Mouse (Mus musculus) lung, embryonic 16.5 days (tissue): ENCODE data around the gene Itpr1. TPM values are rescaled to one million over a fixed set of nuclear protein-coding genes. Genes with fewer than 3 reads are reported as not detected.
"Not testable (repeated sequence)": the region's sequence is repeated elsewhere in the genome, so short reads cannot be mapped to it uniquely, and the experiment has no call there.

ENCODE experiments used
- ATAC-seq: fragments of 200-750 bp; cut with Nextera tagmentation; 2 replicates; pipeline ENCODE4 v1.8.0; 2017; ENCODE audit warnings: low read depth, mild to moderate bottlenecking, moderate library complexity
- H3K27ac ChIP-seq: fragments of 300-500 bp; sonication (generic); 2 replicates; pipeline ENCODE4 v1.5.1; 2014; ENCODE audit warnings: mild to moderate bottlenecking, control low read depth, low read length
- H3K27me3 ChIP-seq: fragments of 300-500 bp; sonication (generic); 2 replicates; pipeline ENCODE4 v1.6.1; 2014; ENCODE audit warnings: low read depth, low read length, mixed read lengths; ENCODE audit not compliant: control insufficient read depth, insufficient read depth
- H3K36me3 ChIP-seq: fragments of 300-500 bp; sonication (generic); 2 replicates; pipeline ENCODE4 v1.6.1; 2014; ENCODE audit warnings: low read length; ENCODE audit not compliant: control insufficient read depth, insufficient read depth
- H3K4me1 ChIP-seq: fragments of 300-500 bp; sonication (generic); replicated peaks from 2 replicates; pipeline ENCODE4 v1.6.1; 2014; ENCODE audit warnings: low read length, mixed read lengths; ENCODE audit not compliant: control insufficient read depth, insufficient read depth
- H3K4me2 ChIP-seq: fragments of 300-500 bp; sonication (generic); 2 replicates; pipeline ENCODE4 v1.6.1; 2014; ENCODE audit warnings: low read depth, low read length, control low read depth
- H3K4me3 ChIP-seq: fragments of 300-500 bp; sonication (generic); 2 replicates; pipeline ENCODE4 v1.5.1; 2014; ENCODE audit warnings: mild to moderate bottlenecking, low read length, control low read depth
- H3K9ac ChIP-seq: fragments of 300-500 bp; sonication (generic); 2 replicates; pipeline ENCODE4 v1.6.1; 2014; ENCODE audit warnings: low read length, control low read depth
- H3K9me3 ChIP-seq: fragments of 300-500 bp; sonication (generic); 2 replicates; pipeline ENCODE4 v1.6.1; 2016; ENCODE audit warnings: low read length; ENCODE audit not compliant: control insufficient read depth
- whole genome bisulfite sequencing: fragments of 180-500 bp; shearing (Covaris S2); extraction: QIAGEN DNeasy Blood & Tissue Kit; methylation state at CpG from one replicate; pipeline ENCODE4 v1.1.7; 2014; 5-methylcytosine and 5-hydroxymethylcytosine counted together
- polyA plus RNA-seq: library from polyadenylated mRNA; unstranded; fragments of >200 nt; fragmentation: Nextera tagmentation; extraction: Ambion mirVana; gene quantifications from 2 replicates; pipeline ENCODE4 v1.2.1, GENCODE M21; 2015

Itpr1 gene
- polyA plus RNA-seq, 1 experiment from 2014 or later: 13.0 TPM

GRCm38 (mm10) chr6:108549495-108549935 lies 336.6 kb downstream of the Itpr1 start:
- no peak for ATAC-seq

GRCm38 (mm10) chr6:108551725-108552620 lies 339.1 kb downstream of the Itpr1 start:
- WGBS: 92% methylated on average over 12 of the region's 12 CpGs

More at GRCm38 (mm10) chr6:108549495-108549935, 336.6 kb downstream of the Itpr1 start:
- no peak overlapping the region for H3K4me2 ChIP-seq
- no peaks in the 10 kb centered on the region for H3K36me3 ChIP-seq
- H3K27me3 ChIP-seq: no peaks in the 10 kb centered on the region
- H3K4me1 ChIP-seq: no peaks in the 10 kb centered on the region
- 71% methylated on average over 6 of the region's 6 CpGs for WGBS
- H3K9me3 ChIP-seq: no peaks in the 10 kb centered on the region
- no peak overlapping the region for H3K4me3 ChIP-seq
- H3K27ac ChIP-seq: no peak overlapping the region
- H3K9ac ChIP-seq: no peak overlapping the region

DNA sequence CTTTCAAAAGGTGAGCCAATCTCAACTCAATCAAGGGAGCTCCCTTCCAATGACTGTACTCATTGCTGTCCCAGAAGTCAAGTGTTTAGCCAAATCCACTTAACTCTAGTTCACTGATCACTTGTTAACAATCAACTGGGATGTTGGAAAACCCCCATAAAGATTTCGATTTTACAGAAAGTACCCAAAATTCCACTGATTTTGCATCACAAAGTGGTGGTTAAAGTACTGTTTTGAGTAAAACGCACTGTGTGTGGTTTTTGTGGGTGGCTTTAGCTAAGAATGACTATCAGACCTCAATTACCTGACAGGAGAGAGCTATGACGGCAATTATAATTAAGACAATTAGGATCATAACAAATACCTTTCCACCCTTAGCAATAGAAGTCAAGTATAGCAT lies 340.1 kb downstream of the Itpr1 start:
- 86% methylated on average over 3 of the region's 3 CpGs for WGBS
- Histone ChIP-seq H3K4me2 (no peak overlapping the region), H3K27ac (no peak overlapping the region), H3K9me3 (no peaks in the 10 kb centered on the region), H3K4me3 (no peak overlapping the region), H3K9ac (no peak overlapping the region), H3K27me3 (no peaks in the 10 kb centered on the region), H3K4me1 (no peaks in the 10 kb centered on the region), H3K36me3 (no peaks in the 10 kb centered on the region)
- no peak for ATAC-seq

More at GRCm38 (mm10) chr6:108551725-108552620, 339.1 kb downstream of the Itpr1 start:
- no peak overlapping the region for H3K4me2 ChIP-seq
- H3K27ac ChIP-seq: no peak overlapping the region
- H3K4me3 ChIP-seq: no peak overlapping the region
- no peaks in the 10 kb centered on the region for H3K36me3 ChIP-seq
- no peak for ATAC-seq
- H3K4me1 ChIP-seq: no peaks in the 10 kb centered on the region
- H3K9me3 ChIP-seq: no peaks in the 10 kb centered on the region
- H3K9ac ChIP-seq: no peak overlapping the region
- no peaks in the 10 kb centered on the region for H3K27me3 ChIP-seq

GRCm38 (mm10) chr6:108553536-108553935 lies 340.6 kb downstream of the Itpr1 start:
- Histone ChIP-seq H3K4me1 (no peaks in the 10 kb centered on the region), H3K4me2 (no peak overlapping the region), H3K36me3 (no peaks in the 10 kb centered on the region), H3K9ac (no peak overlapping the region), H3K4me3 (no peak overlapping the region), H3K27ac (no peak overlapping the region), H3K9me3 (no peaks in the 10 kb centered on the region), H3K27me3 (no peaks in the 10 kb centered on the region)
- ATAC-seq: no peak
- WGBS: 83% methylated on average over 4 of the region's 4 CpGs

DNA sequence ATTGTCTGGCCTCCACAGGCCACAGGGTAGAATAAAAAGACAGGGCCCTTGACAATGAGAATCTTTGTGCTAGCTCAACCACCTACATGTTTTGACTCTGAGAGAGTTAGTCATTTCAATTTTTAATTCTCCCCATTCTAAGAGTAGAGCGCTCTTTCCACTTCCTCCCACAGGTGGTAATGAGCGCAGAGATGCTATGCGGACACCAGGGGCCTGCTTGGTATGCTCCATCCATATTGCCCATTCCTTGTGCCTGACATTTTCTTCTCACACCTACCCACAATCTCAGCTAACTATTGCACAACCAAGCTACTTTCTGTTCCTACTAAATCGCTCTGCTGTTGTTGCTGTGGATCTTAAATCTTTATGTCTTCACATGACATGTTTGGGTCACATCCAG lies 341.5 kb downstream of the Itpr1 start:
- Histone ChIP-seq H3K9me3 (no peaks in the 10 kb centered on the region), H3K27me3 (no peaks in the 10 kb centered on the region), H3K4me3 (no peak overlapping the region), H3K36me3 (no peaks in the 10 kb centered on the region), H3K4me1 (no peaks in the 10 kb centered on the region), H3K9ac (no peak overlapping the region), H3K27ac (no peak overlapping the region), H3K4me2 (no peak overlapping the region)
- 85% methylated on average over 4 of the region's 4 CpGs for WGBS
- no peak for ATAC-seq

GRCm38 (mm10) chr6:108554878-108555277 lies 342.0 kb downstream of the Itpr1 start:
- Histone ChIP-seq H3K4me1 (no peaks in the 10 kb centered on the region), H3K27me3 (no peaks in the 10 kb centered on the region), H3K9ac (no peak overlapping the region), H3K4me3 (no peak overlapping the region), H3K9me3 (no peaks in the 10 kb centered on the region), H3K27ac (no peak overlapping the region), H3K36me3 (no peaks in the 10 kb centered on the region), H3K4me2 (no peak overlapping the region)
- ATAC-seq: no peak
- WGBS: 72% methylated on average over 5 of the region's 5 CpGs

GRCm38 (mm10) chr6:108557576-108558322 lies 344.9 kb downstream of the Itpr1 start:
- no peaks in the 10 kb centered on the region for H3K9me3 ChIP-seq
- 76% methylated on average over 4 of the region's 4 CpGs for whole genome bisulfite sequencing
- ATAC-seq: no peak

DNA sequence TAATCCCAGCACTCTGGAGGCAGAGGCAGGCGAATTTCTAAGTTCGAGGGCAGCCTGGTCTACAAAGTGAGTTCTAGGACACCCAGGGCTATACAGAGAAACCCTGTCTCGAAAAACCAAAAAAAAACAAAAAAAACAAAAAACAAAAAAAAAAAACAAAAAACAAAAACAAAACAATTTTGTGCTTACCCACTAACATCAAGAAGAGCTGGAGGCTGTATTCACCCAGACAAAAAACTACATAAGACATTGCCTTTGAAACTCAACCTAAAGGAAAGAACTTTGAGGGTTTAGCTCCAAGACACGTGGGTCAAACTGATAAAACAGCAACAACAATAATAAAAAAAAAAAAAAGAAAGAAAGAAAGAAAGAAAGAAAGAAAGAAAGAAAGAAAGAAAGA lies 346.3 kb downstream of the Itpr1 start:
- H3K9ac ChIP-seq, H3K36me3 ChIP-seq, H3K27ac ChIP-seq, H3K9me3 ChIP-seq, H3K4me1 ChIP-seq, H3K27me3 ChIP-seq, H3K4me3 ChIP-seq, H3K4me2 ChIP-seq, ATAC-seq: not testable (repeated sequence)
- 84% methylated on average over 4 of the region's 4 CpGs for WGBS

More at GRCm38 (mm10) chr6:108557576-108558322, 344.9 kb downstream of the Itpr1 start:
- Histone ChIP-seq H3K9ac (no peak overlapping the region), H3K27ac (no peak overlapping the region), H3K4me3 (no peak overlapping the region), H3K4me2 (no peak overlapping the region), H3K27me3 (no peaks in the 10 kb centered on the region), H3K4me1 (no peaks in the 10 kb centered on the region), H3K36me3 (no peaks in the 10 kb centered on the region)

DNA sequence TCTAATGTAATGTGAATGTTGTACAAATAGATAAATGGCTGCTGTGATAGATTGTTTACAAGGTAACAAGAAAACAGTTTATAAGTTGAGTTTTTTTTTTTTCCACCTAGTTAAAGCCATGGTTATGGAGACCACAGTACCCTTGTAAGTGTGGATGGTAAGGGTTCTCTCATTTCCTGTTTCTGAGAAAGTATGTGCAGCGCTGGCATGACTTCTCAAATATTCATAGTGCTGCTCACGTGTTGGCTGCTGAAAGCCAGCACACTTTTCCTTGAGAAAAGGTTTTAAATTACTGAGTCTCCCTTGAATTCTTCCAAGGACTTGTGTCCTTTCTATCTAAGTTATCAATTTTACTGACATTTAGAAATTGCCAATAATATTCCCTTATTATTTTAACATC lies 350.1 kb downstream of the Itpr1 start:
- WGBS: 81% methylated on average over 2 of the region's 2 CpGs
- Histone ChIP-seq H3K36me3 (no peaks in the 10 kb centered on the region), H3K27ac (no peak overlapping the region), H3K4me2 (no peak overlapping the region), H3K4me3 (no peak overlapping the region), H3K27me3 (no peaks in the 10 kb centered on the region), H3K4me1 (no peaks in the 10 kb centered on the region), H3K9ac (no peak overlapping the region), H3K9me3 (no peaks in the 10 kb centered on the region)
- no peak for ATAC-seq
